Mouse (Mus musculus) forebrain, embryonic 16.5 days (tissue): ENCODE measurements at regions not wholly inside any gene's neighbourhood (a gene's known extent, or its start where the extent isn't known, plus 50 kb on each side); places are given as distances from the start of the nearest gene placed in this dataset.

ENCODE experiments used
- ATAC-seq: fragments of 200-750 bp; cut with Nextera tagmentation; 2 replicates; pipeline ENCODE4 v1.8.0; 2017; ENCODE audit warnings: mild to moderate bottlenecking, moderate library complexity
- H3K27ac ChIP-seq: fragments of 300-500 bp; sonication (generic); 2 replicates; pipeline ENCODE4 v1.5.1; 2014; ENCODE audit warnings: low read length, control low read depth
- H3K27me3 ChIP-seq: fragments of 300-500 bp; sonication (generic); replicated peaks from 2 replicates; pipeline ENCODE4 v1.6.1; 2014; ENCODE audit warnings: low read length; ENCODE audit not compliant: control insufficient read depth, insufficient read depth
- H3K36me3 ChIP-seq: fragments of 300-500 bp; sonication (generic); 2 replicates; pipeline ENCODE4 v1.6.1; 2014; ENCODE audit not compliant: control insufficient read depth, insufficient read depth
- H3K4me1 ChIP-seq: fragments of 300-500 bp; sonication (generic); replicated peaks from 2 replicates; pipeline ENCODE4 v1.6.1; 2014; ENCODE audit warnings: low read length; ENCODE audit not compliant: control insufficient read depth, insufficient read depth
- H3K4me2 ChIP-seq: fragments of 300-500 bp; sonication (generic); 2 replicates; pipeline ENCODE4 v1.6.1; 2014; ENCODE audit warnings: mild to moderate bottlenecking, low read length, control low read depth
- H3K4me3 ChIP-seq: fragments of 300-500 bp; sonication (generic); replicated peaks from 2 replicates; pipeline ENCODE4 v1.5.1; 2014; ENCODE audit warnings: mild to moderate bottlenecking, low read length, control low read depth
- H3K9ac ChIP-seq: fragments of 300-500 bp; sonication (generic); replicated peaks from 2 replicates; pipeline ENCODE4 v1.6.1; 2014; ENCODE audit warnings: low read depth, low read length, control low read depth
- H3K9me3 ChIP-seq: fragments of 300-500 bp; sonication (generic); 2 replicates; pipeline ENCODE4 v1.6.1; 2016; ENCODE audit warnings: low read length; ENCODE audit not compliant: control insufficient read depth
- WGBS: fragments of 180-500 bp; shearing (Covaris S2); extraction: QIAGEN DNeasy Blood & Tissue Kit; methylation state at CpG from one replicate; pipeline ENCODE4 v1.1.7; 2014; 5-methylcytosine and 5-hydroxymethylcytosine counted together

GRCm38 (mm10) chr14:15061966-15062860 lies 259.0 kb downstream of the Nek10 start:
- no peak overlapping the region for H3K27ac ChIP-seq
- H3K4me1 ChIP-seq: no peaks in the 10 kb centered on the region; the same call in 1 of the 2 replicates
- H3K27me3 ChIP-seq: no peaks in the 10 kb centered on the region
- no peak for ATAC-seq
- no peaks in the 10 kb centered on the region for H3K36me3 ChIP-seq
- no peaks in the 10 kb centered on the region for H3K9me3 ChIP-seq
- 70% methylated on average over 5 of the region's 5 CpGs for WGBS
- no peak overlapping the region for H3K9ac ChIP-seq
- H3K4me3 ChIP-seq: no peak overlapping the region
- H3K4me2 ChIP-seq: no peak overlapping the region

- no peaks in the 10 kb centered on the region for H3K27me3 ChIP-seq
- H3K9ac ChIP-seq: no peak overlapping the region
- no peak for ATAC-seq
Measured at GRCm38 (mm10) chr14:15062861-15063418, 259.7 kb downstream of the Nek10 start.

GRCm38 (mm10) chr14:15064991-15065525 lies 261.8 kb downstream of the Nek10 start:
- WGBS: 52% methylated on average over 5 of the region's 5 CpGs
- Histone ChIP-seq H3K27me3 (no peaks in the 10 kb centered on the region), H3K4me3 (no peak overlapping the region), H3K36me3 (no peaks in the 10 kb centered on the region), H3K9me3 (no peaks in the 10 kb centered on the region), H3K27ac (no peak overlapping the region), H3K4me1 (no peaks in the 10 kb centered on the region; the same call in 1 of the 2 replicates), H3K4me2 (no peak overlapping the region), H3K9ac (no peak overlapping the region)
- ATAC-seq: peak; percentile 57; the same call in 1 of the 2 replicates

More at GRCm38 (mm10) chr14:15062861-15063418, 259.7 kb downstream of the Nek10 start:
- no peak overlapping the region for H3K4me2 ChIP-seq
- no peak overlapping the region for H3K27ac ChIP-seq
- H3K4me3 ChIP-seq: no peak overlapping the region
- H3K4me1 ChIP-seq: no peaks in the 10 kb centered on the region; the same call in 1 of the 2 replicates
- H3K9me3 ChIP-seq: no peaks in the 10 kb centered on the region
- WGBS: 65% methylated on average over 4 of the region's 4 CpGs
- H3K36me3 ChIP-seq: no peaks in the 10 kb centered on the region

GRCm38 (mm10) chr14:15075877-15076276 lies 272.7 kb downstream of the Nek10 start:
- ATAC-seq: no peak
- WGBS: 36% methylated on average over 3 of the region's 3 CpGs
- no peak overlapping the region for H3K4me3 ChIP-seq

GRCm38 (mm10) chr14:15082889-15083288 lies 279.7 kb downstream of the Nek10 start:
- H3K27ac ChIP-seq: no peak overlapping the region
- no peaks in the 10 kb centered on the region for H3K9me3 ChIP-seq
- no peaks in the 10 kb centered on the region for H3K4me1 ChIP-seq
- no peaks in the 10 kb centered on the region for H3K27me3 ChIP-seq
- H3K9ac ChIP-seq: no peak overlapping the region
- 55% methylated on average over 2 of the region's 2 CpGs for WGBS
- no peak for ATAC-seq
- no peak overlapping the region for H3K4me3 ChIP-seq
- H3K4me2 ChIP-seq: no peak overlapping the region
- H3K36me3 ChIP-seq: no peaks in the 10 kb centered on the region

More at GRCm38 (mm10) chr14:15075877-15076276, 272.7 kb downstream of the Nek10 start:
- Histone ChIP-seq H3K4me1 (no peaks in the 10 kb centered on the region), H3K27ac (no peak overlapping the region), H3K9me3 (no peaks in the 10 kb centered on the region), H3K9ac (no peak overlapping the region), H3K36me3 (no peaks in the 10 kb centered on the region), H3K27me3 (no peaks in the 10 kb centered on the region), H3K4me2 (no peak overlapping the region)

- Histone ChIP-seq H3K27ac (no peak overlapping the region), H3K4me3 (no peak overlapping the region), H3K27me3 (no peaks in the 10 kb centered on the region), H3K4me2 (no peak overlapping the region), H3K36me3 (no peaks in the 10 kb centered on the region), H3K9me3 (no peaks in the 10 kb centered on the region), H3K9ac (no peak overlapping the region), H3K4me1 (no peaks in the 10 kb centered on the region)
- no peak for ATAC-seq
- 32% methylated on average over 1 of the region's 1 CpGs for WGBS
Measured at GRCm38 (mm10) chr14:15083812-15084211, 280.6 kb downstream of the Nek10 start.

- 73% methylated on average over 5 of the region's 5 CpGs for WGBS
Measured at GRCm38 (mm10) chr14:15087061-15087460, 283.8 kb downstream of the Nek10 start.

GRCm38 (mm10) chr14:15096865-15097264 lies 293.6 kb downstream of the Nek10 start:
- H3K27me3 ChIP-seq: no peaks in the 10 kb centered on the region
- no peak for ATAC-seq
- no peaks in the 10 kb centered on the region for H3K36me3 ChIP-seq
- H3K4me1 ChIP-seq: no peaks in the 10 kb centered on the region
- H3K4me2 ChIP-seq: no peak overlapping the region
- no peak overlapping the region for H3K9ac ChIP-seq
- no peaks in the 10 kb centered on the region for H3K9me3 ChIP-seq
- 73% methylated on average over 1 of the region's 1 CpGs for WGBS
- H3K27ac ChIP-seq: no peak overlapping the region
- H3K4me3 ChIP-seq: no peak overlapping the region

More at GRCm38 (mm10) chr14:15087061-15087460, 283.8 kb downstream of the Nek10 start:
- H3K4me2 ChIP-seq: no peak overlapping the region
- ATAC-seq: no peak
- no peak overlapping the region for H3K4me3 ChIP-seq
- no peaks in the 10 kb centered on the region for H3K36me3 ChIP-seq
- no peaks in the 10 kb centered on the region for H3K4me1 ChIP-seq
- H3K27ac ChIP-seq: no peak overlapping the region
- H3K9ac ChIP-seq: no peak overlapping the region
- H3K9me3 ChIP-seq: no peaks in the 10 kb centered on the region
- no peaks in the 10 kb centered on the region for H3K27me3 ChIP-seq

GRCm38 (mm10) chr14:15099909-15100308 lies 296.7 kb downstream of the Nek10 start:
- H3K27me3 ChIP-seq: no peaks in the 10 kb centered on the region
- H3K9ac ChIP-seq: no peak overlapping the region
- no peaks in the 10 kb centered on the region for H3K4me1 ChIP-seq
- no peak for ATAC-seq
- H3K36me3 ChIP-seq: no peaks in the 10 kb centered on the region
- H3K27ac ChIP-seq: no peak overlapping the region
- H3K9me3 ChIP-seq: no peaks in the 10 kb centered on the region
- no peak overlapping the region for H3K4me2 ChIP-seq
- no peak overlapping the region for H3K4me3 ChIP-seq
